12 mouse cellular contexts compared by ENCODE assay signal in genomic region chr3:68780843-68781242, GRCm38 (mm10).
A peak's percentile ranks its signal among the peaks of the same experiment; 100 is the strongest.
DNase-seq lines count a peak whose midpoint lies in the region; ATAC-seq and TF ChIP-seq lines count a peak whose summit lies in the region.
"Had no signal": no experiment of that assay in that cellular context is flagged by ENCODE, and none has a peak within 500 bp of the region (broad histone marks: within the 10 kb centered on the region; RNA-seq: fewer than 3 reads in every experiment).

No protein-coding gene starts in this region.

- H3K9ac ChIP-seq in forebrain, postnatal 0 days: no peak overlapping the region
- H3K9ac ChIP-seq in forebrain, embryonic 12.5 days: no peak overlapping the region
- H3K9ac ChIP-seq: hindbrain, embryonic 12.5 days; liver, postnatal 0 days had no signal

- H3K4me3 ChIP-seq in forebrain, postnatal 0 days (ENCODE audit: low read depth, low read length): no peak overlapping the region
- H3K4me3 ChIP-seq in forebrain, embryonic 12.5 days (replicated peaks): no peak overlapping the region
- H3K4me3 ChIP-seq in kidney, adult 2 months (ENCODE audit: insufficient read depth, low read depth, low read length): no peak overlapping the region
- H3K4me3 ChIP-seq: hindbrain, embryonic 12.5 days had no signal

- H3K27me3 ChIP-seq in forebrain, postnatal 0 days (ENCODE audit: insufficient read depth, low read length): no peaks in the 10 kb centered on the region
- H3K27me3 ChIP-seq in forebrain, embryonic 12.5 days: no peaks in the 10 kb centered on the region
- no peaks in the 10 kb centered on the region for H3K27me3 ChIP-seq in kidney, adult 2 months (replicated peaks; ENCODE audit: control insufficient read depth, insufficient read depth, low read length)
- H3K27me3 ChIP-seq: hindbrain, embryonic 12.5 days had no signal

- no peak overlapping the region for H3K4me2 ChIP-seq in forebrain, postnatal 0 days (ENCODE audit: low read depth)
- no peak overlapping the region for H3K4me2 ChIP-seq in forebrain, embryonic 12.5 days
- H3K4me2 ChIP-seq: hindbrain, embryonic 12.5 days had no signal

- DNase-seq in forebrain, postnatal 0 days: peak; percentile 21
- DNase-seq in kidney, adult 18-20 months: peak; percentile 43
- no peak for DNase-seq in kidney, adult 11 months
- peak; percentile 41 for DNase-seq in brain, adult 2 months (ENCODE audit: low read depth, low spot score)
- DNase-seq in kidney, adult 2 months: peak; percentile 53
- DNase-seq in embryo, embryonic 9.5 days (ENCODE audit: extremely low spot score): no peak
- no peak for DNase-seq in layer of hippocampus, adult 8-10 months (ENCODE audit: low spot score in 2 of 2)
- DNase-seq: gastrocnemius, postnatal 36 days; liver, postnatal 0 days; thymus, postnatal 25 days had no signal

- no peaks in the 10 kb centered on the region for H3K9me3 ChIP-seq in forebrain, postnatal 0 days (ENCODE audit: low read length)
- H3K9me3 ChIP-seq in forebrain, embryonic 12.5 days: no peaks in the 10 kb centered on the region
- H3K9me3 ChIP-seq: hindbrain, embryonic 12.5 days had no signal

- ATAC-seq in forebrain, postnatal 0 days: no peak
- no peak for ATAC-seq in forebrain, embryonic 12.5 days (ENCODE audit: low FRiP score)
- ATAC-seq: liver, postnatal 0 days had no signal

- no peak overlapping the region for H3K27ac ChIP-seq in forebrain, postnatal 0 days (ENCODE audit: low read depth, low read length)
- H3K27ac ChIP-seq in forebrain, embryonic 12.5 days: no peak overlapping the region
- H3K27ac ChIP-seq in kidney, adult 2 months (ENCODE audit: insufficient read depth, low read depth, low read length): no peak overlapping the region
- H3K27ac ChIP-seq: hindbrain, embryonic 12.5 days had no signal

- H3K36me3 ChIP-seq in forebrain, postnatal 0 days (ENCODE audit: insufficient read depth): no peaks in the 10 kb centered on the region
- H3K36me3 ChIP-seq in forebrain, embryonic 12.5 days (replicated peaks): no peaks in the 10 kb centered on the region
- no peaks in the 10 kb centered on the region for H3K36me3 ChIP-seq in kidney, adult 2 months (ENCODE audit: control insufficient read depth, insufficient read depth, low read length)
- H3K36me3 ChIP-seq: hindbrain, embryonic 12.5 days had no signal

- no peak for TF ChIP-seq POLR2A in kidney, adult 2 months (IDR thresholded peaks at IDR 0.05; ENCODE audit: low read depth, low read length)

- no peak for TF ChIP-seq CTCF in forebrain, postnatal 0 days (IDR thresholded peaks at IDR 0.05; ENCODE audit: low read depth)
- no peak for TF ChIP-seq CTCF in kidney, adult 2 months (conservative IDR thresholded peaks at IDR 0.05; ENCODE audit: insufficient read depth, insufficient read length, low read depth, low read length)

- WGBS in forebrain, postnatal 0 days: 70% methylated on average over 7 of the region's 7 CpGs
- 70% methylated on average over 7 of the region's 7 CpGs for WGBS in forebrain, embryonic 12.5 days
- WGBS in kidney, adult 2 months: 39% methylated on average over 7 of the region's 7 CpGs

- H3K4me1 ChIP-seq in forebrain, postnatal 0 days (ENCODE audit: insufficient read depth): no peaks in the 10 kb centered on the region
- H3K4me1 ChIP-seq in forebrain, embryonic 12.5 days: no peaks in the 10 kb centered on the region
- H3K4me1 ChIP-seq in kidney, adult 2 months (ENCODE audit: control insufficient read depth, insufficient read depth, low read length): peaks cover 3% of the 10 kb centered on the region; the same call in 1 of the 2 replicates

Comparison
In these comparisons a context has a peak if more than half of its experiments do, and no peak if none do; other contexts are left out.
1. DNase-seq: peak in forebrain, postnatal 0 days (single experiment), kidney, adult 18-20 months (single experiment), brain, adult 2 months (single experiment) and kidney, adult 2 months (single experiment); none in kidney, adult 11 months (single experiment), embryo, embryonic 9.5 days (single experiment) and layer of hippocampus, adult 8-10 months (0 of 2).